ENCODE assay signal across 36 mouse cellular contexts in the genomic region with DNA sequence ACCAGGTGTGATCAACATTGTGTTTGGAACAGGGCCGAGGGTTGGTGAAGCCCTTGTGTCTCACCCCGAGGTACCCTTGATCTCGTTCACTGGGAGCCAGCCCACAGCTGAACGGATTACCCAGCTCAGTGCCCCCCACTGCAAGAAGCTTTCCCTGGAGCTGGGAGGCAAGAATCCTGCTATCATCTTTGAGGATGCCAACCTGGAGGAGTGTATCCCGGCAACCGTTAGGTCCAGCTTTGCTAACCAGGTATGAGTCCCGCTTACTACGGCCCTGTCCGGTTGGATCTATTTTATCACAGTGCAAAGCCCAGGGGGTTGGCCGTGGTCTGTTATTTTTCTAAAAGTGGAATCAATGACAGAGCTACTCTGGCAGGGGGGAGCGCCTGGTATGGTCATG. TPM values are rescaled to one million over a fixed set of nuclear protein-coding genes. Genes with fewer than 3 reads are reported as not detected.
"Had no signal": no experiment of that assay in that cellular context is flagged by ENCODE, and none has a peak within 500 bp of the region (broad histone marks: within the 10 kb centered on the region; RNA-seq: fewer than 3 reads in every experiment).

No protein-coding gene starts in this region.

- DNase-seq: left cerebral cortex, postnatal 4 days; liver; liver, embryonic 13.5 days; liver, postnatal 0 days; lung, adult 18-20 months; lung, adult 2 months; lung, embryonic 14.5 days; lung, postnatal 10 days; lung, postnatal 14 days; lung, postnatal 36 days; lung, postnatal 4 days; midbrain, embryonic 14.5 days had no signal

- H3K27me3 ChIP-seq: limb, embryonic 12.5 days; limb, embryonic 13.5 days; liver, embryonic 12.5 days; liver, embryonic 13.5 days; liver, embryonic 15.5 days; lung, embryonic 15.5 days; midbrain, embryonic 12.5 days; midbrain, embryonic 13.5 days; midbrain, embryonic 15.5 days had no signal

- H3K4me1 ChIP-seq: limb, embryonic 10.5 days; limb, embryonic 12.5 days; limb, embryonic 13.5 days; limb, embryonic 15.5 days; lung, embryonic 15.5 days; midbrain, embryonic 12.5 days; midbrain, embryonic 13.5 days; midbrain, embryonic 15.5 days had no signal

- H3K27ac ChIP-seq: limb, embryonic 10.5 days; limb, embryonic 12.5 days; limb, embryonic 13.5 days; limb, embryonic 15.5 days; liver, embryonic 12.5 days; liver, embryonic 13.5 days; liver, embryonic 14.5 days; liver, embryonic 15.5 days; lung, embryonic 15.5 days; macrophage; midbrain, embryonic 10.5 days; midbrain, embryonic 12.5 days; midbrain, embryonic 13.5 days; midbrain, embryonic 15.5 days had no signal

- H3K4me3 ChIP-seq: limb, embryonic 10.5 days; limb, embryonic 12.5 days; limb, embryonic 13.5 days; limb, embryonic 15.5 days; liver, embryonic 12.5 days; liver, embryonic 13.5 days; liver, embryonic 15.5 days; lung, embryonic 15.5 days; megakaryocyte, embryonic 14.5 days; midbrain, embryonic 10.5 days; midbrain, embryonic 12.5 days; midbrain, embryonic 13.5 days; midbrain, embryonic 15.5 days; myocyte had no signal

- H3K36me3 ChIP-seq: limb, embryonic 10.5 days; limb, embryonic 12.5 days; limb, embryonic 13.5 days; limb, embryonic 15.5 days; liver, embryonic 13.5 days; lung, embryonic 15.5 days; midbrain, embryonic 10.5 days; midbrain, embryonic 12.5 days; midbrain, embryonic 13.5 days; midbrain, embryonic 15.5 days had no signal

RNA-seq across cellular contexts. Expression of gene Aldh8a1, which starts 12.0 kb away (rescaled TPM):
- total RNA-seq: left cerebral cortex, postnatal 10 days; left cerebral cortex, postnatal 4 days; megakaryocyte progenitor cell, adult 5-6 weeks; megakaryocyte-erythroid progenitor cell, adult 5-6 weeks; monocyte, adult 5-6 weeks had no signal
- polyA plus RNA-seq: limb, embryonic 11.5 days; limb, embryonic 12.5 days; limb, embryonic 15.5 days; lung, embryonic 14.5 days; macrophage; midbrain, embryonic 11.5 days; midbrain, embryonic 14.5 days; midbrain, embryonic 16.5 days; midbrain, postnatal 0 days; myocyte; neural tube, embryonic 11.5 days had no signal
